Mouse (Mus musculus) MEL (cell line): ENCODE data around the gene Xpnpep3. TPM values are rescaled to one million over a fixed set of nuclear protein-coding genes. Genes with fewer than 3 reads are reported as not detected.

ENCODE experiments used
- DNase-seq: peaks from one replicate; pipeline ENCODE4 v3.0.0; 2011; ENCODE audit warnings: low read depth, low spot score
- H3K27ac ChIP-seq: 2 replicates; pipeline ENCODE4 v1.5.1; 2012; ENCODE audit warnings: low read depth, mild to moderate bottlenecking, control low read depth, low read length, moderate library complexity; ENCODE audit not compliant: control insufficient read depth
- H3K27me3 ChIP-seq, 2 experiments: fragments of 150-350 bp in 1 of 2; sonication (generic) in 1 of 2; 2 replicates each; pipeline ENCODE4 v1.6.1; 2012; ENCODE audit warnings: low read length in 2 of 2, mild to moderate bottlenecking in 2 of 2, improper control_type of control experiment in 1 of 2, moderate library complexity in 1 of 2; ENCODE audit not compliant: insufficient read depth in 2 of 2, control insufficient read depth in 1 of 2
- H3K36me3 ChIP-seq, 2 experiments: 2 replicates each; pipeline ENCODE4 v1.6.1; 2012 to 2014; ENCODE audit warnings: low read length in 2 of 2, improper control_type of control experiment in 1 of 2, inconsistent platforms in 1 of 2, mild to moderate bottlenecking in 1 of 2; ENCODE audit not compliant: insufficient read depth in 2 of 2, control insufficient read depth in 1 of 2
- H3K4me1 ChIP-seq, 2 experiments: fragments of 150-350 bp in 1 of 2; sonication (generic) in 1 of 2; 2 replicates each; pipeline ENCODE4 v1.6.1; 2012; ENCODE audit warnings: low read length in 2 of 2, improper control_type of control experiment in 1 of 2, mild to moderate bottlenecking in 1 of 2; ENCODE audit not compliant: insufficient read depth in 2 of 2, control insufficient read depth in 1 of 2
- H3K4me3 ChIP-seq, 2 experiments: fragments of 150-350 bp in 1 of 2; sonication (generic) in 1 of 2; 2 replicates each; pipeline ENCODE4 v1.5.1; 2012; ENCODE audit warnings: low read depth in 2 of 2, low read length in 2 of 2, mild to moderate bottlenecking in 2 of 2, moderate library complexity in 2 of 2, control low read depth in 1 of 2, improper control_type of control experiment in 1 of 2; ENCODE audit not compliant: control insufficient read depth in 1 of 2, insufficient read depth in 1 of 2
- H3K79me2 ChIP-seq: 2 replicates; pipeline ENCODE4 v1.6.1; 2012; ENCODE audit warnings: mild to moderate bottlenecking, low read length, moderate library complexity; ENCODE audit not compliant: control insufficient read depth, poor library complexity, insufficient read depth
- H3K9ac ChIP-seq: 2 replicates; pipeline ENCODE4 v1.6.1; 2012; ENCODE audit warnings: low read depth, mild to moderate bottlenecking, control low read depth, low read length, moderate library complexity; ENCODE audit not compliant: control insufficient read depth, poor library complexity, severe bottlenecking
- H3K9me3 ChIP-seq: fragments of 150-350 bp; sonication (generic); replicated peaks from 2 replicates; pipeline ENCODE4 v1.6.1; 2012; ENCODE audit warnings: mild to moderate bottlenecking, low read length, improper control_type of control experiment, moderate library complexity; ENCODE audit not compliant: insufficient read depth
- CTCF ChIP-seq, 3 experiments: IDR thresholded peaks in 2 of 3; conservative IDR thresholded peaks in 1 of 3; 2 replicates each; pipeline ENCODE4 v1.5.1; 2011 to 2012; ENCODE audit warnings: low read length in 3 of 3, low read depth in 2 of 3, mild to moderate bottlenecking in 2 of 3, improper control_type of control experiment in 1 of 3, inconsistent platforms in 1 of 3, mixed read lengths in 1 of 3, moderate library complexity in 1 of 3; ENCODE audit not compliant: control insufficient read depth in 1 of 3, insufficient read depth in 1 of 3, poor library complexity in 1 of 3, severe bottlenecking in 1 of 3
- E2F4 ChIP-seq: IDR thresholded peaks from 2 replicates; pipeline ENCODE4 v1.6.1; 2011; ENCODE audit warnings: low read depth, low read length, improper control_type of control experiment, borderline replicate concordance
- GATA1 ChIP-seq: IDR thresholded peaks from 2 replicates; pipeline ENCODE4 v1.6.1; 2011; ENCODE audit warnings: low read depth, low read length, improper control_type of control experiment
- HCFC1 ChIP-seq: IDR thresholded peaks from 2 replicates; pipeline ENCODE4 v1.6.1; 2012; ENCODE audit warnings: low read depth, mild to moderate bottlenecking, inconsistent platforms, low read length, improper control_type of control experiment, moderate library complexity
- KAT2A ChIP-seq: conservative IDR thresholded peaks from 2 replicates; pipeline ENCODE4 v1.6.1; 2012; ENCODE audit warnings: low read depth, low read length, improper control_type of control experiment, inconsistent platforms
- MAFK ChIP-seq: IDR thresholded peaks from 2 replicates; pipeline ENCODE4 v1.6.1; 2011; ENCODE audit warnings: low read depth, mild to moderate bottlenecking, low read length, improper control_type of control experiment, borderline replicate concordance
- MAX ChIP-seq: IDR thresholded peaks from 2 replicates; pipeline ENCODE4 v1.6.1; 2011; ENCODE audit warnings: low read length, improper control_type of control experiment
- MAZ ChIP-seq: IDR thresholded peaks from 2 replicates; pipeline ENCODE4 v1.6.1; 2012; ENCODE audit warnings: low read depth, mild to moderate bottlenecking, inconsistent platforms, low read length, improper control_type of control experiment
- MEF2A ChIP-seq: IDR thresholded peaks from 2 replicates; pipeline ENCODE4 v1.6.1; 2014; ENCODE audit warnings: low read depth, mild to moderate bottlenecking, inconsistent platforms, low read length, improper control_type of control experiment; ENCODE audit not compliant: poor library complexity, insufficient replicate concordance, severe bottlenecking; ENCODE audit errors: extremely low read depth
- MXI1 ChIP-seq: IDR thresholded peaks from 2 replicates; pipeline ENCODE4 v1.6.1; 2011; ENCODE audit warnings: mild to moderate bottlenecking, low read depth, low read length, improper control_type of control experiment
- MYB ChIP-seq: IDR thresholded peaks from 2 replicates; pipeline ENCODE4 v1.6.1; 2011; ENCODE audit warnings: mild to moderate bottlenecking, low read depth, low read length, improper control_type of control experiment
- MYC ChIP-seq: IDR thresholded peaks from 2 replicates; pipeline ENCODE4 v1.6.1; 2011; ENCODE audit warnings: low read depth, mild to moderate bottlenecking, low read length, improper control_type of control experiment, moderate library complexity
- POLR2A ChIP-seq, 2 experiments: IDR thresholded peaks; 2 replicates each; pipeline ENCODE4 v1.6.1; 2011 to 2012; ENCODE audit warnings: low read length in 2 of 2, mild to moderate bottlenecking in 2 of 2, control low read depth in 1 of 2, improper control_type of control experiment in 1 of 2, low read depth in 1 of 2, moderate library complexity in 1 of 2; ENCODE audit not compliant: control insufficient read depth in 1 of 2, insufficient read depth in 1 of 2, poor library complexity in 1 of 2
- RAD21 ChIP-seq: IDR thresholded peaks from 2 replicates; pipeline ENCODE4 v1.6.1; 2011; ENCODE audit warnings: mild to moderate bottlenecking, low read depth, low read length, improper control_type of control experiment
- TBP ChIP-seq: IDR thresholded peaks from 2 replicates; pipeline ENCODE4 v1.8.0; 2011; ENCODE audit warnings: low read depth, low read length, improper control_type of control experiment
- TCF12 ChIP-seq: IDR thresholded peaks from 2 replicates; pipeline ENCODE4 v1.6.1; 2014; ENCODE audit warnings: low read depth, mild to moderate bottlenecking, inconsistent platforms, low read length, improper control_type of control experiment, moderate library complexity
- ZMIZ1 ChIP-seq: IDR thresholded peaks from 2 replicates; pipeline ENCODE4 v1.6.1; 2012; ENCODE audit warnings: low read depth, mild to moderate bottlenecking, inconsistent platforms, low read length, improper control_type of control experiment, moderate library complexity
- polyA plus RNA-seq, 2 experiments: library from polyadenylated mRNA; stranded (reverse) in 1 of 2; unstranded in 1 of 2; fragments of >175 nt in 1 of 2; fragments of >200 nt in 1 of 2; gene quantifications; 2 replicates each; pipeline versions ENCODE4 v1.2.1 to v1.2.4; 2012; ENCODE audit warnings: low replicate concordance in 2 of 2, low read depth in 1 of 2; ENCODE audit not compliant: insufficient read length in 2 of 2, insufficient read depth in 1 of 2, missing spikeins in 1 of 2
- total RNA-seq: library from RNA; depleted of rRNA; stranded (reverse); fragments of 300-350 nt; gene quantifications from 2 replicates; pipeline ENCODE4 v1.2.3, GENCODE M21; 2012

Xpnpep3 gene
- total and polyA plus RNA-seq, 3 experiments, result 10.2 to 88.4 (median 13.1) TPM

GRCm38 (mm10) chr15:81365246-81365645, 34.7 kb upstream of the Xpnpep3 start:
- no peaks in the 10 kb centered on the region for H3K27me3 ChIP-seq
- peaks cover 3% of the 10 kb centered on the region for H3K79me2 ChIP-seq
- no peak overlapping the region for H3K4me3 ChIP-seq
- no peak for TF ChIP-seq MYB
- TF ChIP-seq MAZ, result no peak
- no peak for TF ChIP-seq MAX
- no peak for TF ChIP-seq ZMIZ1
- no peak for TF ChIP-seq E2F4
- TF ChIP-seq HCFC1, result no peak
- TF ChIP-seq MEF2A, result no peak
- TF ChIP-seq MXI1, result no peak
- no peak overlapping the region for H3K9ac ChIP-seq
- peaks cover 3% of the 10 kb centered on the region in 2 experiments; a peak in 3 of 4 replicates for H3K4me1 ChIP-seq
- DNase-seq, result no peak
- H3K36me3 ChIP-seq, result peaks cover 17 to 42% of the 10 kb centered on the region in 2 experiments
- H3K27ac ChIP-seq, result no peak overlapping the region
- no peaks in the 10 kb centered on the region for H3K9me3 ChIP-seq

GRCm38 (mm10) chr15:81366241-81366640, 33.7 kb upstream of the Xpnpep3 start:
- Histone ChIP-seq H3K27ac (no peak overlapping the region), H3K27me3 (no peaks in the 10 kb centered on the region), H3K9me3 (no peaks in the 10 kb centered on the region), H3K79me2 (no peaks in the 10 kb centered on the region; the same call in 1 of the 2 replicates), H3K36me3 (peaks cover 17 to 48% of the 10 kb centered on the region in 2 experiments), H3K4me1 (peaks cover 3% of the 10 kb centered on the region in 2 experiments; a peak in 3 of 4 replicates), H3K4me3 (no peak overlapping the region), H3K9ac (no peak overlapping the region)
- no peak for DNase-seq
- TF ChIP-seq CTCF (IDR thresholded peaks at IDR 0.05 in 2 of 3, conservative IDR thresholded peaks at IDR 0.05 in 1 of 3; ENCODE audit: control insufficient read depth in 1 of 3, insufficient read depth in 1 of 3, low read depth in 2 of 3, low read length in 3 of 3, poor library complexity in 1 of 3, severe bottlenecking in 1 of 3) (no peak), TCF12 (no peak), POLR2A (IDR thresholded peaks at IDR 0.05; ENCODE audit: control insufficient read depth in 1 of 2, insufficient read depth in 1 of 2, low read depth in 1 of 2, low read length in 2 of 2, poor library complexity in 1 of 2) (no peak), MYC (no peak), MAX (no peak), KAT2A (no peak), RAD21 (no peak), MXI1 (no peak), GATA1 (no peak), MAFK (no peak), TBP (no peak)
